Mouse (Mus musculus): ENCODE data around the gene Gm21764.
"Not testable (repeated sequence)": the region's sequence is repeated elsewhere in the genome, so short reads cannot be mapped to it uniquely, and the experiment has no call there.

The Gm21764 gene

DNA sequence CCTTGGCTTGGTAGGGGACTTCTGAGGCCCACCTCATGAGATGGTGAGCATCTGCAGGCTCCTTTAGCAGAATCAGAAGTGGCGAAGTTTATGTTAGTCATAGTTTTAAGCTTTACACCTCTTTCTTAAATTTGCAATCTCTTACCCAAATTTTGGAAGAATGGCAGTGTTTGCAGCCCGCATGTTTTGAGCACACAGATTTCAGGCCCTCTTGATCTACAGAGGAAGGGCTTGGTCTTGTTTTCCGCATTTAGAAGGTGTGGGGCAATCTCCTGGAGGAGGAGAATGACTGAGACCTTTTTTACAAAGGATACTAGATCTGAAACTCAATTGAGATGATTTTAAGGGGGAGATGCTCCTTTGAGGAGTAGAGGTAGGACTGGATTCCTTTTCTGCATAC is at the start of gene Gm21764:
TSS of gene Gm21764 (minus strand) at position 101 of the 400 bp plus-strand sequence.
- DNase-seq (ENCODE audit: low read depth, low spot score), result not testable (repeated sequence)

- DNase-seq (ENCODE audit: low read depth, low spot score), result not testable (repeated sequence)
These were observed 27.2 kb upstream of the Gm21764 start, which contains the start of gene Ssty1 for GRCm38 (mm10) chrY:18088816-18089215. TSS of gene Ssty1 (plus strand) at chrY:18089116.

Measured in telencephalon, adult 2 months (tissue).